Mouse (Mus musculus) 3134 (cell line): ENCODE measurements around the gene Bcat1.
"Not testable (repeated sequence)": the region's sequence is repeated elsewhere in the genome, so short reads cannot be mapped to it uniquely, and the experiment has no call there.

Source experiments
- DNase-seq: peaks from one replicate; pipeline ENCODE4 v3.0.0-alpha.2; 2011; ENCODE audit warnings: low spot score; ENCODE audit not compliant: insufficient read length; ENCODE audit errors: extremely low read depth

Bcat1 gene

DNA sequence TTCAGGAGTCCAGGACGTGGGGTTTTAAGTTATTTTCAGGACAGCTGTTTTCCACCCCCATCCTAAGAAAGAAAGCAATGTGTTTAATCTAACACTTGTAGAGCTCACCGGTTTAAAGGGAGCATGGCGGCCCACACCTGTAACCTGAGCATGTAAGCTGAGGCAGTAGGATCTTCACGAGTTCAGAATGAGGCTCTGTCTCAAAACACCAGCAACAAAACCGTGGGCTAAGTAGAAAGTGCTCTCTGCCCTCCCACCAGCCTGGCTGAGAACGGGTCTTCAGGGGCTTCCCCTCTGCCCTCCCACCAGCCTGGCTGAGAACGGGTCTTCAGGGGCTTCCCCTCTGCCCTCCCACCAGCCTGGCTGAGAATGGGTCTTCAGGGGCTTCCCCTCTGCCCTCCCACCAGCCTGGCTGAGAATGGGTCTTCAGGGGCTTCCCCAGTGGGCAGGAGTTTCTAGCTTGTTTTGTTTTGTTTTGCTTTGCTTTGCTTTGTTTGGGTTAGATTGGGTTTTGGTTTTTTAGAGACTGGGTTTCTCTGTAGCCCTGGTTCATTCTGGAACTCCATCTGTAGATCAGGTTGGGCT is 17.1 kb upstream of the Bcat1 start:
- DNase-seq, result not testable (repeated sequence)

DNA sequence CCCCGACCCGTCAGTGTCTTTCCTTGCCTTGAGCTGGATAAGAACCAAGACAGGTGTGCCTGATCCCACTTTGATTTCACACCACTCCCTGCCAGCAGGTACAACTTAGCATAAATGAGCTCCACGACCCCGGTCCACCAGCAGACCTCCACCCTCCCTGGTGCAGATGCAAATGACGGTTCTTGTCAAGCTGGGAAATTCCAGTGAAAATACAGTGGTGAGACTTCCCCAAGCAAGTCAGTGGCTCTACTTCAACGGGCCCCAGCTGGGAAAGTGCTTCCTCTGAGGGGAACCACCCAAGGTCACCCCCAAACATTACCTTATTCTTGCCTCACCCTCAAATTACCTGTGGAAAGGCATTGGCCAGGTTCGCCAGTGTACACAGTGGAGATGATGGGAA is 16.0 kb upstream of the Bcat1 start:
- no peak for DNase-seq

DNA sequence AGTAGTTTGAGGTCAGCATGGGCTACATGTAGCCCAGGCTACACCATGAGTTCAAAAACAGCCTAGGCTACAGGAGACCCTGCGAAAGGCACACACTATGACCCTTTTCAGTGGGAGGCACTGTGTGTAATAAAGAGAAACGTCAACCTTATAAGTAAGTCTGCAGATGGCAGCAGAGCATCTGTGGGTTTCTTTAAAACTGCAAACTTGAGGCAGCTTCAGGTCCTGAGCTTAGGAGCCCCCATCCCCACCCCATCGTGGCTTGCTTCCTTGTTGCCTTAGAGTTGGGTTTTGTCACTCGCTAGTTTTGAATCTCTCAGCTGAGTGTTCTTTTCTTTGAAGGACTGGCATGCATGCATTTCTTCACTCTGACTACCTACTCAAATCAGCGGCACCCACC is 14.9 kb upstream of the Bcat1 start:
- DNase-seq, result no peak

DNA sequence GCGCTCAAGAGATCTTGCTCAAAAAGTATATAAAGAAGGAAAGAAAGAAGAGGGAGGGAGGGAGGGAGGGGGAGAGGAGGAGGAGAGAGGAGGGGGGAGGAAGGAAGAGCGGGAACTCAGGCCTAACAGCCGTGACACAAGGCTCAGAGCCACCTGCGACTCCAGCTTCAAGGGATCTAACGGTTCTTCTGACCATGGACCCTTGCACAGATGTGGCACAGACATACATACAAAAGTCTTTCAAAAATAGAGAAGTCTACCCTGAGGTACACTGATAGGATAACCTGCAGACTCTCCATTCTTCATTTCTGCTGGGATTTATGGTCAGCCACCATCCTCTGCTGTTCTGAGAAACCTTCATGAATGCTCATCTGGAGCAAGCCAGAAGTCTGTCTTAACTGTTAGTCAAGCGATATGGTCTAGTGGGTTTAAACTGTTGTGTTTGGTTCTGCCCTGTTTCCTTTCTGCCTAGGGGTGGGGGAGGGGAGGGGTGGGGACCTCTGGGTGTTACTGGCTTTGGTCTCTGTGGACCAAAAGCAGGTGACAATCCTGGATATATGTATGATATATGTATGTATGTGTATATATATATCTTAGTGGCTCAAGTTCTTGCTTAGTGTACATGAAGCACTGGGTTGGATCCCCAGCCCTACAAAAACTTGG is 14.3 kb upstream of the Bcat1 start:
- DNase-seq, result no peak

DNA sequence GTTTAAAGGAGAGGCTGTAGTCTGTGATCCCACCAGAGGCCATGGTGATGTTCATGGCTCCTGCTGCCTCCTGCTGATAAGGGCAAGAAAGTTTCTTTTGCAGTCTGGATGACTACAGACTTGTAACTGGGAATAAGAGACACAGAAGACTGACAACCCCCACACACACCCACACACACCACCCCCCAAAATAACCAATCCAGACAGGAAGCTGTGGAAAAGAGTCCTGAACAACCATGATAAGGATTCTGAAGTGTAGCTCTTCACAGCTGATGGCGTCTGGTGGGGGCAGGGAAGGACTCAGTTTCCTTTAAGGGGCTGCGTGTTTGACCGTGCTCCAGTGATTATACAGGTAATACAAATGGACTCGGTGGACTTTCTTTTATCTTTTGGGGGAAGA is 13.4 kb upstream of the Bcat1 start:
- DNase-seq, result no peak

DNA sequence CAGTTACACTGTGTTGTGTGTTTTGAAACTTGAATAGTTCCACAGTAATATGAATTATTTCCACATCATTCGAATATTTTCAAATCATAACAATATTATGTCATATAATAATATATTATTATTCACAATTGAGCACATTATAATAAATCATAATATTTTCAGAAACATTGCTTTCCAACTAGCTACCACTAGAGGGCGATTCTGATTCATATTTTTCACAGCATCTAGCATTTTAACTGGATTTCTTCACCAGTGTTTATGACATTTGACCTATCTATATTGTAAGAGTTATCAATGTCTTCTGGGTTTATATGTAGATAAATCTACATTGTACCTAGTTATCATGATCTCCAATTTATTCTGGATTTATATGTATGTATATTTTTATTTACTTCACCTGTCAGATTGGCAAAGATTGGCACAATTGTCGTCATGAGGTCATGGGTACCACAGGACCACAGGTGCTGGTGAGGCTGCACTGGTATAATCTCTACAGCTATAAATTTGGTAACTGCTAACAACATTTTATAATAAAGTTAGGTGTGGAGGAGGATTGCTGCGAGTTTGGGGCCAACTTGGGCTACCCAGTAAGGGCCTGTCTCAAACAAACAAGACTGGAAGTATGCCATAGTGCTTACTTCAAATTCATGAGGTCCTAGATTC is 12.6 kb upstream of the Bcat1 start:
- DNase-seq, result no peak

DNA sequence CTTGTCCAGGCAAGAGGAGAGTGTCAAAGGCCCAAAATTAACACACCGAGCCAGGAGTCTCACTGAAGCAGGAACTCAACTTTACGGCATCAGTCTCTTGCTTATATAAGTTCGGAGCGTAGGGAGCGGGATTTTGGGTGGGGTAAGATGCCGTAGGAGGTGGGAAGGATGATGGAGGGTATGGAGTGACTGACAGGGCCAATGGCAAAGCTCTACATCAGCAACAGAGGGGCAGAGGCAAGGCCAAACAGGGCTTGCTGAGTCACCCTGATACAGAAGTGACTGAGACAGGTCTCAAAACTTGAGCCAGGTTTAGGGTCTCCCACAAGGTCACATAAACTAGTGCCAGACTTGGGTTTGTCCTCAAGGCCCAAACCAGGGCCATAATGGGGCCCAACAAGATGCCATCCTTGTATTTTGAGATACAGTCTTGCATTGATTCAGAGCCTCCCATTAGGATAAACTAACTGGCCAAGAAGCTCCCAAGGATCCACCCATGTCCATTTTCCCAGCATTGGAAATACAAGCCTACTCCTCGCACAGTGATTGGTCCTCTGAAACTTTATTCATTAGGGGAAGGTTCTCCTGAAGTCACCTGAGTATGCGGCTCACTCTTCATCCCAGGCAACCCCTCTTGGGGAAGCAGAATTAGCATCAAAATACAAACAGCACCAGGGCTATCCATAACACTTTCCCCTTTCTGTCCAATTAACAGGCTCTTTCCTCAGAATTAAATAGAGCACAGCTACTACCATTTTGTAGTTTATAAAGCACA is 8.5 kb upstream of the Bcat1 start:
- DNase-seq, result no peak

DNA sequence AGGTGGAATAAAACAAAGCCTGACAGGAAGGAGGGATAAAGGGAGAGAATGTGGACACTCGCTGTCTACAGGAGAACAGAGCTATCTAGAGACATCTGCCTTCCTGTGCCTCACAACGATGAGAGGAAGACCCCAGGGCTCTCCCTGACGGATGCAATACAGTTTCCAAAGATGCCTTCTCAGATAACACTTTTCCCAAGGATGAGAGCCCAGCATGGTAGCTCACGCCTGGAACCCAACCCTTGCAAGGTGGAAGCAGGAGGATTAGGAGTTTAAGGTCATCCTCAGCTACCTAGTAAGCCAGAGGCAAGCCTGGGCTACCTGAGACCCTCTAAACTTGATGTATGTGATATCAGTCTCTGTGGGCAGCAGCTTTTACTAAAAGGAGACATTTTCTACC is 5.7 kb upstream of the Bcat1 start:
- no peak for DNase-seq

DNA sequence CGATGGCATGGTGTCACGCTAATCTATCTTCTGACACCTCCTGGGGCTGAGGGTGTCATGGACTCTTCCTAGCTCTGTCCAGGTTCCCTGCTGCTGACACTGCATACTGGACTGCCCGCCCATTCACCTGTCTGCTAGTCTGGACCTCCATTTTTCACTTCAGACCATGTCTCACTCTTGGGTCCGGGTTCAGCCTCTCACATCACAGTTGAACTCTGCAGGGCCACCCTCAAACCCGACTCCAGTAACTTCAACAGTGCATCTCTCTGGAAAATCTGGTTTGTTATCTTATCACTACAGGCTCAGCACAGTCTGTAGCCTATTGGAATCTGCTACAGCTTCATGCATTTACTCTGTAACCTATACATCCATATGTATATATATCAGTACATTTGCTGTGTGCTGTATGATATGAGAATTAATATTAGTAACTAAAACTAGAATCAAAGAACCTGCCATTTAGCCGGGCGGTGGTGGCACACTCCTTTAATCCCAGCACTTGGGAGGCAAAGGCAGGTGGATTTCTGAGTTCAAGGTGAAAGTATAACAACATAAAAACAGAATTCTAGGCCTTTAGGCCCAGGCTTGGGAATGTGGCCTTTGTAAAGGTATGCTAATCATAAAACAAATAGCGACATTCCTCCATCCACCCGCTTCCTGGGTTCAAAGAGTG is 3.2 kb upstream of the Bcat1 start:
- no peak for DNase-seq

DNA sequence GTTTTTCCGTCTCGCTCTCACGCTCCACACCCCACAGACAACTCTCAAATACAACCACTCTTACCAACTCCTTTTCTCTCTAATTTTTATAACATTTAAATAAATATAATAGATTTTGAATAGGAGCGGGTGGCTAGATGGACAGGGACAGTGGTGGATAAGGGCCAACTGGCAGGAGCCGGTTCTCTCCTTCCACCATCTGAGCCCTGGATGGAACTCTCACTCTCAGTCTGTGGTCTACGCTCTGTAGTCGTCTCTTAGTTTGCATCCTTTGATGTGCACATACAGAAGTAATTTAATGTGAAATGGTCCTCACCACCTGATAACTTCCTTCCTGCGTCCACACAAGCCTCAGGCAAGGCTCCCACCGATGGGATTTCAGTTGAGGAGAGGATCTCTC is 302 bp upstream of the Bcat1 start:
- no peak for DNase-seq

DNA sequence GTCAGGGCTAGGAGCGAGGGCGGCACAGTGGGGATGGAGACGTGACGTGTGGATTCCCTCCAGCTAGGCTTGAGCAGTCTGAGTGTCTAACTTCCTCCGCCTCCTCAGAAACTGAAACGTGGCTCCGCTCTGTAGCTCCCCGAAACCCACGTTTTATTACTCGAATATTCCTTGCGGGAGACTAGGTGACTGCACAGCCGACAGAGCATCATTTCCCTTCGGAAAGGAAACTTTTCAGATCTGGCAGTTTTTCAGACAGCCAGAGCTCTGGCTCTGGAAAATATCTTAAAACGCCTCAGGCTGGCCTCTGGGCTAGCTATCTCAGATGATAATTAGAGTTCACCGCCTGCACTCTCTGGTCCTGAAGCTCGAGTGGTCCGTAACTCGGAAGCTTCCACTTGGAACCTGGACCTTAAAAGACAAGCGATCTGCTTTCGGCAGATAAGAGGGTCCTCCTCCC is 866 bp downstream of the Bcat1 start:
- peak; percentile 22 for DNase-seq

DNA sequence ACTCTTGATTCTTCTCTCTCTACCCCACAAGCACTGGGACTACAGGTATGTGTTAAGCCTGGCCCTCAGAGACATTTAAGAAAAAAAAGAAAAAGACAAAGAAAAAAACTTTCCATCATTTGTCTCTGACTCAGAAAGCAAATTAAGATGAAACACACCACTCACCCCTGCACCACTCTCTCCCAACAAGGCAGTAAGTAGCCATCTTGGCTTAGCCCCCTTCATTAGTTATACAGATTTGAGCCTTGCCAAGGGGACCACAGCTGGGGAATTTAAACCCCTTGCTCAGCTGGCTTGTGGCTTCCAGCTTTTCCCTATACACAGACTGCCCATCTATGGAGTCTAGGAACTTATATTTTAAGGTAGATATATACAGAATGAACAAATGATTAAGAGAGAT is 1.5 kb downstream of the Bcat1 start:
- DNase-seq, result no peak

DNA sequence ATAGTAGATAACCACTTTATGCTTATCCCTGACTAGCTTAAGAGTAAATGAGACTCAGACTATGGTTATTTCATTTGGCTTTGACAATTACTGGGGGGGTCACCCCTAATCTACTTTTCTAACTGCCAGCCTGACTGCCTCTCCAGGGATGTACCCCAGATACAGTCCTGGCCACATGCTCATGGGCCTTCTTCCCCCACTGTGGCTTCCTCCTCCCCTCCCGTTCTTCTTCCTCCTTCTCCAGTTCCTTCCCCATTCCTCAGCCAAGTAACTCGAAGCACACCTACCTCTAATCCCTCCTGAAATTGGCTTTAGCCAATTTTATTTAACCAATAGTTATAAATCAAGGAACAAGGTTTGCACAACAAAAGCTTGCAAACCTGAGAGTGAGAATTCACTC is 6.1 kb downstream of the Bcat1 start:
- DNase-seq, result no peak

DNA sequence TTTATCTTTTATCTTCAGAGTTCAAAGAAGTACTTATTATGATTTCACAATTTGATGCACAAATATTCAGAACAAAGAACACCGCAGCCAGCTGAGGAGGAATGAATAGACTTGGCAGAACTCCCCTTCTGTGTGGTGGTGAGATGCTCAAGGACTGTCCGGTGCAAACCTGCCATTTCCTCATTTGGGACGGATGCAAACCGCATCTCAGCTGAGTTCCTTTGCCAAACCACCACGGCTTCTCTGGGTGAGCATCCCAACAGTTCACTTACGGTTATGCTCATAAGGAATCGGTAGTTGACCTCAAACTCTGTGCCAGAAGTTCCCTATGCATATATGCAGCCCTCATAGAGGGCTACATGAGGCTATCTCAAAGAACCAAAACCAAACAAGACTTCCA is 6.6 kb downstream of the Bcat1 start:
- DNase-seq, result no peak

DNA sequence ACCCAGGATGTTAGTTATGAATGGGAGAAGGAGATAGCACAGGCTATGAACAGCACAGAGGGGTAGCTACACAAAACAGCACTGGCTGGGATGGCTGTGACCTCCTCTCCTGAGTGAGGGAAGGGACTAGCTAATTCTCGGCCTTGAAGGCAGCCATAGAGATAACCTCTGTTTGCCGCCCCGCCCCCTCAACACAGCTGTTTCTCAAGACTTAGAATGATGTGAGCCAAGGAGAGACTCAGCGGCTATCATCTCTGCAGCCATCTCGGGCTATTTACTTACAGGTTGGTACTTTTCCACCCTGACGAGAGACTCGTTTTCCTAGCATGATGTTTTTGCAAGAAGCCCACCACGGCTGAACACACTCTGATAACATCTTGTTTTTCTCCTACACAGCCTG is 8.3 kb downstream of the Bcat1 start:
- DNase-seq, result no peak

DNA sequence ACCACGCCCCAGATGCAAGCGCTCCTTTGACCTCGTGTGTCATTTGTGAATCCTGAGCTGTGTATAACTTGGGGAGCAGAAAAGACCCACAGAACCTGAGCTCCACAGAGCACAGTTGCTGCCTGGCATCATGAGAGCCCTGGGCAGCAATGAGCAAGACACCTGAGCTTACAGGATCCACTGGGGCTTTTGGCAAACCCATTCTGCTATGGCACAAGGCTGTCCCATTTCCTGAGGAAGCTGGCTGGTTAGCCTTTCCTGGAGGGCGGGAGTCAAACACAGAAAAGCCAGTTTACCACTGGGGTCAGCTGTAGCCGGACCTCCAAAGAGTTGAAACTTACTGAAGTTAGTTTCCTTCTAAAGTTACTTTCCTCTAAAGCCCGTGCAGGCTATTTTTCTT is 9.6 kb downstream of the Bcat1 start:
- DNase-seq, result no peak

DNA sequence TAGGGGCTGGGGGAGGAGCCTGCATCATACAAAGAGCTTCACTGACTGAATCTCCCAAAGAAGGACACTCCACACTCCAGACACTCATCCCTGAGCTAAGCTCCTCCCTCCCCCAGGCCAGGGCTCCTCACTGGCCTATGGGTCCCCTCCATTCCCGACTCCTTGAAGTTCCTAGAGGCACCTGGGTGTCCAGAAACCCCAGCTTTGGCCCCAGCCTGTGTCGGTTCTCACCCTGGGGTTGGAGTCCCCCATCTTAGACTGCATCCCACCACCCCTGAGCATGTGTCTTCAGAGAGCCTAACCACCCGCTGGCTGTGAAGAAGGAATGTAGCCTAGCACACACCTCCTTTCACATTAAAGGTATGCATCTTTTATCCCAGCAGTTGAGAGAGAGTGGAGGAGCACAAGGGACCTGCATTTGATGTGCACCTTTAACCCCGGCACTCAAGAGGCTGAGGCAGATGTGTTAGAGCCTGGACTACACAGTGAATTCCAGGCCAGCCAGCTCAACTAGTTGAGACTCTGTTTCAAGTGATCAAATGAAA is 10.6 kb downstream of the Bcat1 start:
- no peak for DNase-seq

DNA sequence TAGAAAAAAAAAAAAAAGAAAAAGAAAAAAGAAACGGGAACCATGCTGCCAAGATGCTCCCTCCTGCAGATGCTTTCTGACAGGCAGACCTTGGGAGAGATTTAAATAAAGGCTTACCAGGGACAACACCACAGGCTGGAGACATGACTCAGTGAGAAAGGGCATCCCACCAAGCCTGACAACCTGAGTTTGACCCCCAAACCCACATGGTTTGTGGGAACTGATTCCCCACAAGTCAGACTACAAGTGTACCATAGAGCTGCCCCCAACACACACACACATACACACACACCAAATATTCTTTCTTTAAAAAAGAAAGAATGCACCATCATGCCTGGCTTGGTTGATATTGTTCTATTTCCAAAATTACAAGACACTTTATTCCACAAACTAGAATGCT is 11.9 kb downstream of the Bcat1 start:
- DNase-seq, result no peak

DNA sequence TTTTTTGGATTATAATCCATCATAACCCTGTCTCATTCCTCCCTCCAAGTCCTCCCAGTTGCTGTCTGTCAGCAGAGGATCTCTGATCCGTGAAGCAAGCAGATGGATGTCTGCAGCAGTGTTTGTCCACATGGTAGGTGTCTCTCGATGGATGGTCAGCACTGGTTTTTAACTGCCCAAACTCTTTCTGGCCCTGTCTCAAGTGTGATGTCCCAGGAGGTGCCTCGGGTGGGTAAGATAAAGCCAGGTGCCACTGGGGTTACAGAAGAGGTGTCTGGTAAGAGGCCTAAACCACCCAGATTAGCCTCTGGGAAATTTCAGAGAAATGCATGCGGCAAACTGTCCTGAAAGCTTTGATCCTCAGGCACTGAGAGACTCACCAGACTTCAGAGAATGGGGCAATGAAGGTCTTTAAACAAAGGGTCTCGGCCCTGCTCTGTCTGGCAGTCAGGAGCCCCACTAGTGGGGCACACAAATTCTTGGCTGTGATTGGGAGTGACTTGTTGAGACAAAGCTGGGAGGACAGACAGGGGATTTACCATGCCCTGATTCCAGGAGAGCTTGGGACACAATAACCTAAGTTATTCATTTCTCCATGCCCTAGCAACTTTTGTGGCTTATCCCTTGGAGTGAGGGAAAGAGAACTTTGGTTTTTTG is 12.6 kb downstream of the Bcat1 start:
- DNase-seq, result no peak

DNA sequence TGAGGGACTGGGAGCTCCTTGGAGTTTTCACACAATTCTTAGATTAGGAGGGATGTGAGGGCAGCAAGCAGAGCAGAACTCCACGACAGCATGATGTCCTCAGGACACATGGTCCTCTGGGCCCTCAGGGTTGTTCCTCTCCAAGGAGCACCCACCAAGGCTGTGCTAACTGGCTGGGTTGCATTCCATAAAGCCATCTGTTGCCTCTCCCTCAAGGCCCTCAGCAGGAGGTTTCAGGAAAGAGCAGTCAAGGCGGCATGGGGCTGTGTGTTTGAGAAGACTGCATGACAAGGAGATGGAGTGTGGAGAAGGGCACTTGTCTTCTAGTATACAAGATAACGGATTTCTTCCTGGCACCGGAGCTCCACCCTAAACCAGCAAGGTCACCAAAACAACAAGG is 13.2 kb downstream of the Bcat1 start:
- no peak for DNase-seq
